Mouse (Mus musculus) thymus, postnatal 14 days (tissue): ENCODE data around the gene Ube2g2.

Source experiments
- DNase-seq: peaks from one replicate; pipeline ENCODE4 v3.0.0; 2021

Gene Ube2g2

GRCm38 (mm10) chr10:77606855-77607254 lies 15.2 kb upstream of the Ube2g2 start:
- DNase-seq: peak; percentile 42

- no peak for DNase-seq
Observed at GRCm38 (mm10) chr10:77607441-77607840, 14.6 kb upstream of the Ube2g2 start.

GRCm38 (mm10) chr10:77608589-77608988 lies 13.5 kb upstream of the Ube2g2 start:
- no peak for DNase-seq

- DNase-seq: no peak
Observed at GRCm38 (mm10) chr10:77610221-77610961, 11.7 kb upstream of the Ube2g2 start.

- DNase-seq: no peak
Observed at GRCm38 (mm10) chr10:77613409-77613808, 8.7 kb upstream of the Ube2g2 start.

GRCm38 (mm10) chr10:77615647-77616046 lies 6.4 kb upstream of the Ube2g2 start:
- no peak for DNase-seq

GRCm38 (mm10) chr10:77616166-77616565 lies 5.9 kb upstream of the Ube2g2 start:
- no peak for DNase-seq

- no peak for DNase-seq
Observed at GRCm38 (mm10) chr10:77616926-77617325, 5.1 kb upstream of the Ube2g2 start.

GRCm38 (mm10) chr10:77621546-77621945 lies 529 bp upstream of the Ube2g2 start:
- no peak for DNase-seq

- no peak for DNase-seq
Observed at GRCm38 (mm10) chr10:77623069-77623492, 1.0 kb downstream of the Ube2g2 start.

- DNase-seq: no peak
Observed at GRCm38 (mm10) chr10:77623639-77624400, 1.7 kb downstream of the Ube2g2 start.

GRCm38 (mm10) chr10:77624570-77624995 lies 2.5 kb downstream of the Ube2g2 start:
- DNase-seq: no peak

- DNase-seq: no peak
Observed at GRCm38 (mm10) chr10:77626036-77626435, 4.0 kb downstream of the Ube2g2 start.

- DNase-seq: no peak
Observed at GRCm38 (mm10) chr10:77626591-77626990, 4.5 kb downstream of the Ube2g2 start.

- peak; percentile 84 for DNase-seq
Observed at GRCm38 (mm10) chr10:77627497-77627896, 5.4 kb downstream of the Ube2g2 start.

- DNase-seq: no peak
Observed at GRCm38 (mm10) chr10:77629163-77629562, 7.1 kb downstream of the Ube2g2 start.

- DNase-seq: peak; percentile 37
Observed at GRCm38 (mm10) chr10:77629970-77630369, 7.9 kb downstream of the Ube2g2 start.

- DNase-seq: no peak
Observed at GRCm38 (mm10) chr10:77634016-77634415, 11.9 kb downstream of the Ube2g2 start.

- DNase-seq: no peak
Observed at GRCm38 (mm10) chr10:77634452-77635231, 12.6 kb downstream of the Ube2g2 start.

- DNase-seq: no peak
Observed at GRCm38 (mm10) chr10:77636234-77636922, 14.3 kb downstream of the Ube2g2 start.

- DNase-seq: no peak
Observed at GRCm38 (mm10) chr10:77638956-77639355, 16.9 kb downstream of the Ube2g2 start.

- no peak for DNase-seq
Observed at GRCm38 (mm10) chr10:77643160-77643559, 21.1 kb downstream of the Ube2g2 start.

GRCm38 (mm10) chr10:77645571-77645970 lies 23.5 kb downstream of the Ube2g2 start:
- DNase-seq: no peak
